Mouse (Mus musculus): ENCODE measurements at regions not wholly inside any gene's neighbourhood (a gene's known extent, or its start where the extent isn't known, plus 50 kb on each side); places are given as distances from the start of the nearest gene placed in this dataset.

GRCm38 (mm10) chr2:51238992-51239391 lies 90.1 kb upstream of the Rnd3 start:
- no peak for DNase-seq (ENCODE audit: low spot score in 2 of 2)

DNA sequence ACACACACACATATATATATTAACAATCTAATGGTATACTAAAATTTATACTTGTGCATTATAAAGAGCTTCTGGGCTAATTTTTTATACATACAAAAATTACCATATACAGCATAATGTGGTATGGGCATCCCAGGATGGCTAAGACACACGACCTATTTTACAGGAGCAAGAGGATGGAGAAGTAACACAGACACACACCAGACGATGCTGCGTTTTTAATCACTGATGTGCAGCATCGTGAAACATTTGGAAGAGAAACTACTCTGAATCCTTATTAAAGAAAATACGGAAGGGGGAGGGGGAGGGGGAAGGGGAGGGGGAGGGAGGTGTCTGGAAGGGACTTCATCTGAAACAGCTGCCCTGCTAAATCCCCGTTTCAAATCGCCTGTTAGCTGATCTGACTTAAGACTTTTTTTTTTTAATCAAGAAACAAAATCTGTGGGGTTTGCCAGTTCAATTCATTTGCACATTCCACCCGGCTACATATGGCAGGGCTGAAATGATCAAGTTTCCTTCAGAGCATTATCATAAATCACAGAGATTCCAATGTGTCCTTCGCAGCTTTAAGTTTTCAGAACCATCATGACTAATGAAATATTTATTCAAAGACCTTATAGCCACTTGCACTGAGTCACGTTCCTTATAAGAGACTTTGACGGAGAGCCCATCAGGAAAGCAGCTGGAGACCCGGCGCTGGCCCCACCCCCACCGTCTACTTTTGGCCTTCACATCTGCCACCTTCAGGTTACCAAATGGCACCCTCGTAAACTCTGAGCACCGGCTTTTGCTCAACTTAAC lies 89.4 kb upstream of the Rnd3 start:
- peak in 1 of 2 experiments; percentile 3 for DNase-seq (ENCODE audit: low spot score in 2 of 2)

- DNase-seq (ENCODE audit: low spot score in 2 of 2) = no peak
These were observed 88.5 kb upstream of the Rnd3 start for GRCm38 (mm10) chr2:51237451-51237850.

DNA sequence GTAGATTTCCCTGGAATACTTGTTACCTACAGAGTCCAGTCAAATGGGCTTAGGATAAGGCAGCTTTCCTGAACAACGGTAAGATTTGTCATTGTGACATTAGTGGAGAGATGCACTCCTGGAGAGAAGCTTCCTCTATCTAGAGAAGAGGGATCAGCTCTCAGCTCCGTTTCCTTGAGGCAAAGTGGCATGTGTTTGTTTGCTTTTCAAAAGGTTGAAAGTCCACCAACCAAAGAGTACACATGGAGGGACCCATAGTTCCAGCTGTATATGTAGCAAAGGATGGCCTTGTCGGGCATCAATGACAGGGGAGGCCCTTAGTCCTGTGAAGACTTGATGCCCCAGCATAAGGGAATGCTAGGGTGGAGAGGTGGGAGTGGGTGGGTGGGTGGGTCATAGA lies 87.9 kb upstream of the Rnd3 start:
- no peak for DNase-seq (ENCODE audit: low spot score in 2 of 2)

GRCm38 (mm10) chr2:51234427-51234826 lies 85.5 kb upstream of the Rnd3 start:
- DNase-seq (ENCODE audit: low spot score in 2 of 2) = no peak

- no peak for DNase-seq (ENCODE audit: low spot score in 2 of 2)
These were observed 73.9 kb upstream of the Rnd3 start for GRCm38 (mm10) chr2:51222851-51223250.

DNA sequence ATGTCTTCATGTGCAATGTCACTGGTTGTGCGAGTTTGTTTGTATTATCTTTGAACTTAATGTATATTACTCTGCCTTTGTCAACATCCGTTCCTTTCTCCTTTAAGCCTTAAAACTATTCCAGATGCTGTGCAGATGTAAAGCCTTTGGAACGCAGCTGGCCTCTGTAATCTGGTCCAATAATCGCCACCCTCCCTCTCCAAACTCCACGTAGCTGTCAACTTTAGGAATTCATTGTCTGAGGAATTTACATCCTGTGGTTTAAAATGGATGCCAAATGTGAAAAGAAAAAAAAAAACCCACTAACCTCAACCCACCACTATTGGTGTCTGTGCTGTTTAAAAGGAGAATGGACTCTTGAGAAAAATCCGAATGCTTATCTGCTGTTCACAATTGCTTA lies 70.8 kb upstream of the Rnd3 start:
- no peak for DNase-seq (ENCODE audit: low spot score in 2 of 2)

DNA sequence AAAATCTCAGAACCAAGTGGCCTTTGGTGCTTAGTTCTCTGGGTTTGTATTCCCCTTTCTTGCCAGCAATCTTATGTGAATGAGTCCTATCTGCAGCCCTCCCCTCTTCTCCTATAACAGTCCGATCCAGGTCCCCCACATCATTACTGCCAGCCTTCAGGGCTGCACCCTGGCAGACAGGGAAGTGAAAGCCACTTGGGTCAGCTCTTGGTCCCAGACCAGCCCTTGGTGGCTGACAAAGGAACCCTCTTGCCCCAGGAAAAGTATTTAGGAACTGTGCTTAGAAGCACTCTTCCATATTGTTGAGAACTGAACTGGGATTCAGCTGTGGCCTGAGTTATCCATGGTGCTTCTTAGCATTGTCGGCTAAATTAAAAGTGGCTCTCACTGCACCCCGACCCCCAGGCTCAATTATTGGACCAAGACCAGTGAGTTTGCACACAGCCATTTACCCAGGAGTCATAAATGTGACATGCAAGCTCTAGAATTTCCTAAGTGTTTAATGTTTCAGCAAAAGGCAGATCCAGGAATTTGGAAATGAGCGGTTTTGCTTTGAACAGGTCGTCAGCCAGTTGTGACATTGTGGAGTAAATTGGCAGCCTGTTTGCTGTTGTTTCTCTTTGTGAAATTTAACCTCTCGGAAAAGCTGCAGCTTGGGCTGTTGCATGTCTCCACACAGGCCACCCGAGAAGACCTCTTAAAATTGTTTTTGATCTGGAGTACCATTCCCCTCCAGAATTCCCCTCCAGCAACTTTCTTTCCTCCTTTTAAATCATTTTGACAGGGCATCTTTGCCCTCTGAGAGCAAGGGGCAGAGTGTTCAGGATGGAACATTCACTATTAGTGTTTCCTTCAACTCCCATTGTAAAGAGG lies 58.5 kb upstream of the Rnd3 start:
- no peak for DNase-seq (ENCODE audit: low spot score in 2 of 2)

DNA sequence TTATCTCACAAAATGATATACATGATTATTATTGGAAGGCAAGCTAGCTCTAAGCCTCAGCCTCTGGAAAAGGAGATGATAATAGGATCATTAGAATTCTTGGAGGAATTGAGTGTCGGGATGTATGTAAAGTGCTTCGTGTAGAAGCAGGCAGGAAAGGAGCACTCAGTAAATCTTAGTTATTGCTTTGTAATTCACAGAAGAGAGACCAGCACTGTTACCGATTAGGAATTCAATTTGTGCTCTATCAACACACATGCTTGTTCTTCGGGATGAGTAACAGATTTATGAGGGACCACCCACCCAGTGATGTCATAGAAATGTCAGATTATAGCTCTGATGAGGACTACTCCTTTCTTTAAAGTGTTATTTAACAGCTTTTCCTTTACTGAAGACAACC lies 57.4 kb upstream of the Rnd3 start:
- DNase-seq (ENCODE audit: low spot score in 2 of 2) = no peak
